Mouse (Mus musculus): ENCODE data around the gene Gm21882. TPM values are rescaled to one million over a fixed set of nuclear protein-coding genes. Genes with fewer than 3 reads are reported as not detected.

Gene Gm21882
- polyA plus RNA-seq (2017; shearing (Covaris generic)): not detected

DNA sequence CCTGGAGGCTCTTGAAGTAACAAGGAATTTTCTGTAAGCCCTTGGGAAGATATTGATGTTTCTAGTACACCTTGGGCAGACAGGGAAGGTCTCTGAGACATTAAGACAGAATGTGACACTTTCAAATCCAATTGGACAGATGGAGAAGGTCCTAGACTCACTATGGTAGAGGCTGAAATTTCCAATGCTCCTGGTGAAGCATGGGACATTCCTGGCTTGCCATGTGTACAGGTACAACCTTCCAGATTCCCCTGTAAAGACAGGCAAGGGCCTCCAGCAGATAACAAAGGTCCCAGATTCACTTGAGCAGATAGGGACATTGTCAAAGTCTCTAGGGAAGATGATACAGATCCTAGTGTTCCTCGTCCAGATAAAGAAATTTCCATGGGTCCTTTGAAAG lies at the start of gene Gm21882:
TSS of gene Gm21882 (minus strand) at position 101 of the 400 bp plus-strand sequence.

Other genes starting within 250 kb of the Gm21882 start
- not detected for gene Gm21865, start 64.6 kb downstream of the Gm21882 start, polyA plus RNA-seq (2017; shearing (Covaris generic))